Mouse (Mus musculus): ENCODE measurements around the gene G6pdx.

- no peak for TF ChIP-seq EP300 (IDR thresholded peaks at IDR 0.05; ENCODE audit: insufficient read depth, low read depth, low read length)
- no peak for TF ChIP-seq CTCF (IDR thresholded peaks at IDR 0.05)
These were observed 4.6 kb downstream of the G6pdx start for GRCm38 (mm10) chrX:74424443-74424842.

Data from heart, adult 2 months (tissue).